Mouse (Mus musculus) stomach, postnatal 0 days (tissue): ENCODE results near the gene Egfl7.

Experiments used
- CTCF ChIP-seq: IDR thresholded peaks from 2 replicates; pipeline ENCODE4 v1.5.1; 2016; ENCODE audit warnings: antibody characterized with exemption, low read depth, mild to moderate bottlenecking, moderate library complexity
- EP300 ChIP-seq: optimal IDR thresholded peaks from 2 replicates; pipeline ENCODE3; 2016; ENCODE audit warnings: antibody characterized with exemption

- TF ChIP-seq CTCF (no peak), EP300 (no peak)
Measured at GRCm38 (mm10) chr2:26637316-26637932, 57.6 kb downstream of the Egfl7 start.
